Mouse (Mus musculus): ENCODE measurements around the gene Dgcr2.

- TF ChIP-seq CTCF (IDR thresholded peaks at IDR 0.05; ENCODE audit: low read depth, low read length) = no peak
- no peak for TF ChIP-seq POLR2A (IDR thresholded peaks at IDR 0.05; ENCODE audit: extremely low read depth, insufficient read depth, low read length)
Observed at GRCm38 (mm10) chr16:17834543-17834942, 63.8 kb downstream of the Dgcr2 start.
